Mouse (Mus musculus): Measurements from ENCODE around the gene Tspan11. TPM values are rescaled to one million over a fixed set of nuclear protein-coding genes. Genes with fewer than 3 reads are reported as not detected.

Gene Tspan11
- 1 to 10 TPM; 1.3 to 2.4 TPM for total RNA-seq (2021)

DNA sequence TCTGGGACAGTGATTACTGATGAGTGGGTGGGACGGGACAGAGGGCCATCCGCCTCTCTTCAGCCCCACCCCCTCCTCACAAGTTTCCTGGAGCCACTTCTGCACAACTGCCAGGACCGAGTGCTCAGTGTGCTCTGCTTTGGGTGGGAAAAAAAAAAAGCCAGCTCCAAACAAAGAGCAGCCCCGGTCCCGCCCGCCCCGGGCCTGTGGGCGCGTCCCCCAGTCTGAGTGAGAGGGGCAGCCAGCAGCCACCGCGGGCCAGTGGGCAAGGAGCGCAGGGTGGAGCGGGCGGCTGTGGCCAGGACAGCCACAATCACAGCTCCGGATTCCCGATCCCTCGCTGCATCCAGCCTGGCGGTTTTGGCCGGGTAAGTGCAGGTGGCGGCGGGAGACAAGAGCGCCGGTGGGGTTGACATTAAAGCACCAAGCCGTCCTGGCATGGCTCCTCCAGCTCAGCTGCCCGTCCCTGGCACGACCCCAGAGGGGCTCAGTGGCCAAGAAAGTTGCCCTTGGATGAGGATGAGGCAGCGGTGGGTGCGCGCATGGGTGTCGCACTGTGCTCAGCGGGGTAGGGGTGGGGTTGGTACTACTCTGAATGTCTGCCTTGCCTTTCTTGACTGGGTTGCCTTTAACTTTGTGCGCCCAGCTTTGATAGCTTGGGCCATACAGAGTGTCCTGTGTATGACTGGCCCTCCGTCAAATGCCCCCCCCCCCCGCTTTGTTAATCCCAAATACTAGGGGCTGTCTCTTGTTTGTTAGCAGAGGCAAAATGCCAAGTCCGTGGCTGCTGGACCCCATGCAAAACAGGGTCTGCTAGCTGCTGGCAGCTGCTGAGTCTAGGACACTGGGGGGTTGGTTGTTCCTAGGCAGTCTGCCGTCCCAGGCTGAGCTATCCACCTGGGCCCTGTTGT is at the start of gene Tspan11:
Gene Tspan11 (plus strand): TSS at position 79 of the 911 bp plus-strand sequence.
- DNase-seq: peak; percentile 22 to 42

DNA sequence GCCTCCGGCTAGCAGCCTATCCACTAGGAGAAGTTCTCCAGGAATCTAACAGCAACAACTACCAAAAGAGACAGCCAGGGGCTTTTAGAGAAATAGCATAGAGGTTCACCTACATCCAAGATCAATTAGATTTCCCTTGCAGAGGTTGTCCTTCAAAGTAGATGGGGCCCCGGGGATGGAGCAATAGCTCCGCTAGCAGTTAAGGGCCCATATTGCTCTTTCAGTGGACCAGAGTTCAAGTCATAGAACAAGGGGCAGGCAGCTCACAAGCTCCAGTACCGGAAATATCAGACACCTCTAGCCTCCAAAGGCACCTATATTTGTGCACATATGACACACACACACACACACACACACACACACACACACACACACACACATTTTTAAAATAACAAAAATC is 49.5 kb upstream of the Tspan11 start:
- no peak for DNase-seq

GRCm38 (mm10) chr6:127839538-127839937 is 47.9 kb upstream of the Tspan11 start:
- no peak for DNase-seq

DNA sequence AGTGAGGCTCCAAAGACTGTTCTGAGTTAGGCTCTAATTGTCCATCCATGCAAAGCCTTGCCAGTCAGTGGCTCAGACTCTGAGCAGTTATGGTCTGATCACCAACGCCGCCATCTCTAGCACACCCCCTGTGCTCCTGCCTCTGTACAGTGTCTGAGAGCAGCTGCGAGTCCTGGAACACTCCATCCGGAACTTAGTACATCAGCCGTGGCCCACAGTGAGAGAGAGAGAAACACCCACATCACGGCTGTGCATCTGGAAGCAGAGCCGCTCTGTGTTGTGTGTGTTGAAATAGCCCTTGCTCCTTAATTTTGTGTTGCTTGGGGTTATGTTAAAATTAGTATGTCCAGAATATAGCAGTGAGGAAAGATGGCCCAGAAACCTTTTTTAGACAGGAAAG is 47.2 kb upstream of the Tspan11 start:
- DNase-seq: peak in 1 of 2 experiments; percentile 18

- no peak for DNase-seq
These were observed 46.1 kb upstream of the Tspan11 start for GRCm38 (mm10) chr6:127841326-127841725.

DNA sequence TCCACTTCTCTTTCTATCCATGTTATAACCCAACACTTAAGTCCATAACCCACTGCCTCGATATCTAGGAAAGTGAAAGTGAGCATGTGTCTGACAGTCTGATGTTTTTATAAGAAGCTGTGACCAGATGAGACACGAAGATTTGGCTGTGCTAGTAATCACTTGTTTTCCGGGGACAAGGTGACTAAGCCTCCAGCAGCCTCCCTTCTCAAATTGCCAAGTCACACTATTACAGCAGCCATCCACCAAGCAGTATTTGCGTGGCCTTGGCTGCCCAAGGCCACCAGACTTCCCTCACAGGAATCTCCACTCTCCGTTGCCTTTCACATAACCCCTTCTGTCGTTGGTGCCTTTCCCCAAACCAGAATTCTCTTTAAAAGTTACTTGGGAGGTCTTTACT is 40.9 kb upstream of the Tspan11 start:
- no peak for DNase-seq

GRCm38 (mm10) chr6:127849496-127849895 is 37.9 kb upstream of the Tspan11 start:
- no peak for DNase-seq

DNA sequence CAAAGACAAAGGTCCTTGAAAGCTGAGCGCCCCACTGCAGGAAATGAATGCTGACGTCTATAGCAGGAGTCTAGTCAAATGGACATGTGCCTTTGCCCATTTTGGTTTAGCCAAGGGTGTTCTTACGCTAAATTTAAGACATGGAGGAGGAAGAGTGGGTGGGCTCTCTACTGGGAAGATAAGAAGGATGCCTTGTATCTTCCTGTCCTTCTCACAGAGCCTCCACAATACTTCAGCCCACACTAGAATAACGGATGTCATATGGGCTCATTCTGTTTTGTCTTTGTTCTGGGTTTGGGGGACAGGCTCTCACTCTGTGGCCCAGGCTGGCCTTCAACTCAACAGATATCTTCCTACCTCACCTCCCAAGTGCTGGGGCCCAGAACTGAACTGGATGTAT is 35.8 kb upstream of the Tspan11 start:
- DNase-seq: no peak

GRCm38 (mm10) chr6:127853241-127853640 is 34.1 kb upstream of the Tspan11 start:
- DNase-seq: no peak

DNA sequence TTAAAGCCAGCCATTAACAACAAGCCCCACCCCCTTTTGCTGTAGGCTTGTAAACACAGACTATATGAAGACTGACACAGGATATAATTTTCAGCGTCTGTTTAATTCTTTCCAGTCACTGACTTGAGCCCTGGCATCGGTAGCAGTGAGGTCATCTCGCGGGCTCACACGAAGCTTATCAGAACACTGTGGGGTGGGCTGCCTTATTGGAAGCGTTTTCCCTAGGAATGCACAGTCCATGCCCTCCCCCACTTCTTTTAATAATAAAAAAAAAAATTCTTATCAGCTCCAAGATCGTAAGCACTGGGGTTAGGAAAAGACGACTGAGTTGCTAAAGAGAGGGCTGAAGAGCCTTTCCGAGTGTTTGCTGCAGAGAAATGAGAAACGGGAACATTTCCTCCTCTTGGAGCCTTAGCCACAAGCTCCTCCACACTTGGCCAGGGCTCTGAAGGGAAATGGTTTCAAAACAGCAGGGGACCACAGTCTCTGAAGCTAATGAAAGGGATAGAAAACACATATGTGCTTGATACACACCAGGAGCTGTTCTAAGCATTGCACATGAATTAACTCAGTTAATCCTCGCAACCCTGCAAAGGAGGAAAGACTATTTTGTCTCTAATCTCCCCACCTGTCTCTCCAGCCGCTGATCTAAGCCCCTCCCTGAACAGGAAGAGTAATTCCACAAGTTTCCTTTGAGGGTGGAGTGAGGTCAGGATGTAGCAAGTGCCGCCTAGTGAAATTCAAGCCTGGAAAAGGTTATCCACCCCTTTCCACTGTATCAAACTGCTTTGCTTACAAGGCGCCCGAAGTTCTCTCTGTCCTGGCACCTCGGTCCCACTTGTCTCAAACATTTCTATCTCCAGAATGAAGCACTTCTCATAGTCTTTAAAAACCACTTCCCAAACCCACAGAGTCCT is 33.4 kb upstream of the Tspan11 start:
- no peak for DNase-seq

DNA sequence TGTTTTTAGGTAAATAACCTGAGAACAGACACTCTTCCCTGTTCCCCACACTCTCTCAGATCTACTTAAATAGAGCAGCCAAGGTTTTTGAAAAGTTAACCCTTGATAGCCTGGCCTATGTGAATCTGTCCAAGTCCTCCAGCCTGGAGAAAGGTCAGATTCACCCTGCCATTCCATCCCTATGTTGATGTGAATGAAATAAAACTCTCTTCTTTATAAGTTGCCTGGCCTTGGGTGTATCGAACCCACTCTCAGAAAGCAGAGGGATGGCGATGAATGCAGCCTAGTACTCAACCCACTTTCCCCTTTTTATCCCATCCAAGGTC is 32.7 kb upstream of the Tspan11 start:
- no peak for DNase-seq

GRCm38 (mm10) chr6:127855711-127856295 is 31.6 kb upstream of the Tspan11 start:
- DNase-seq: no peak

- no peak for DNase-seq
These were observed 25.4 kb upstream of the Tspan11 start for GRCm38 (mm10) chr6:127861951-127862350.

- no peak for DNase-seq
These were observed 22.0 kb upstream of the Tspan11 start for GRCm38 (mm10) chr6:127865391-127865790.

GRCm38 (mm10) chr6:127868546-127868945 is 18.8 kb upstream of the Tspan11 start:
- DNase-seq: no peak

- DNase-seq: no peak
These were observed 18.3 kb upstream of the Tspan11 start for GRCm38 (mm10) chr6:127869121-127869520.

- no peak for DNase-seq
These were observed 16.8 kb upstream of the Tspan11 start for GRCm38 (mm10) chr6:127870345-127871324.

DNA sequence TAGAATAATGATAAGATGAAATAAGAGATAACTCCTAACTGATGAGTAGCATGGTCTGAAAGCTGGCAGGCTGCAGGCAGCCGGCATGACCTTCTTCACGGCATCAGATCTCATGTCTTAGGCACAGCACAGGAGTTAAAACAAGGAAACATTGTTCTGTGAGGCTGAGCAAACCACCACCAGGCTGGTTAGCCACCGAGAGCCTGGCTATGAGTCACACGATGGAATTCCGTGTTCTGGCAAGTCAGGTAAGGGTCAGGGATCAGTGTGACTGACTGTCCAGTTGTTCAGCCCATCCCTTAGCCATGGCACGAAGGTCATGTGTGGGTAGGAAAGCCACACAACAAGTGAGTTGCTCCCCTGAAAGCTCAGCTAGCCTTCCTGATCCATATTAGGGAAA is 16.0 kb upstream of the Tspan11 start:
- no peak for DNase-seq

DNA sequence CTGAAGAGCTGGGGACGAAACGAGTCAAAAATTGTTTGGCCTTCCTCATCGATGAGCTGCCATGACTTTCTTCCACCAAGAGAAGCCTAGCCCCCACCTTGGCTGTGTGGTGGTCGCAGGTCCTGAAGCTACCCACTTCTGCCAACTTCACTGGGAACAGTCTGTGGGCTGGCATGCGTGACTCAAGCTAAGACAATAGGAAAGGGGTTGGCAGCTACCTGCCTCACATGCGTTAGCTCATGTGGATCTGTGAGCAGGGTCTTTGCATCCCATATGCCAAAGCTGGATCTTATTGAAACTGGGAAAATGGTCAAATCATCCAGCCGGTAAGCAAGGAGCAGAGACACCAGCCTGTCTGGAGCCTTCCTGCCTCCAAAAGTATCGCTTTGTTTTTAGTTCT is 14.8 kb upstream of the Tspan11 start:
- DNase-seq: no peak

- DNase-seq: no peak
These were observed 11.5 kb upstream of the Tspan11 start for GRCm38 (mm10) chr6:127875883-127876282.

DNA sequence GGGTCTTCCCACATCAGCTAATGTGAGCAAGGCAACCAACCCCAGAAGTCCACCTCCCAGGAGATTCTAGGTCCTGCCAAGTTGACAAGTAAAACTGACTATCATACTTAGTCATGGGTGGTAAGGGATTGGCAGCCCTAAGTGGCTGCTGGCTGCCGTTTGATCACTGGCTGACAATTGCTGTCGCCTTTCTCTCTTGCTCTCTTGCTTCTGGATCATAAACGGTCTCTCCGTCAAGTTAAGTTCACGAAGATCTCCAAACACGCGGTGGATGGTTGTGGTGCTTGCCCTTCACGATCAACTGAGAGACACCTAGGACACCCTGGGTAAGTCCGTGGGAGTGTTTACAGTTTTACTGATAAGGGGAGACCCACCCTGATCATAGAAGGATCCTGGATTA is 11.0 kb upstream of the Tspan11 start:
- DNase-seq: no peak

DNA sequence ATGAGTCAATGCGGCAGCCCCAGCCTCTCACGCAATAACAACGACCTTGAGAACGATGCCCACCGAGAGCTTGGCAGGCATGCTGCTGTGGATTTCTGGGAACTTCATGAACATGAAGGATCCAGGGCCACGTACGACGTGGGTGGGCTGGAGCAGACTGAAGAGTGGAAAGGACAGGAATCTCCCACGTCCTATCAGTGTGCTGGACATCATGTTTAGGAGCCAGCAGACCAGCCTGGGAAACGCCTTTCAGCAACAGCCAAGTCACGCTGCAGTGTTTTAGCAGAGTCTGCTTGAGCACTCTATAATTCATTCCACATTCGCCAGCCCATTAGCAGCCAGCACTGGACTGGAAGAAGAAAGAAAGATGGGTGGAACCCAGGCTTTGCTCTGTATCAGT is 10.4 kb upstream of the Tspan11 start:
- DNase-seq: no peak
